15 mouse cellular contexts compared by ENCODE assay signal in the genomic region with DNA sequence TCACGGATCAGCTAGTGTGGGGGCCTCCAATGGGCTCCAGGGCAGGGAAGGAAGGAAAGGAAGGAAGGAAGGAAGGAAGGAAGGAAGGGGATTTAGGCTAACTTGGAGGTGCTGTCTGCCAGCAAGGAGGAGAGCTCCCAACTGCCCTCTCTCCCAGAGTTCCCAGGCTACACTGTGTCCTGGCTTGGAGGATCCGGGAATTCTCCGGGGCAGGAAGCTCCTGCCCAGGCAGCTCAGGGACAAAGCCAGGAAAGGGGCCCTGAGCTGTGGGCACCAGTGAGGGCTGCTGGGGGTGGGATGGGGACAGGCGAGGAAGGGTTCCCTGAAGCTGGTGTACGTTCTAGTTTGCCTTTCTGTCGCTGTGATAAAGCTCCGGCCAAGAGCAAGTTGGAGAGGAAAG. TPM values are rescaled to one million over a fixed set of nuclear protein-coding genes. Genes with fewer than 3 reads are reported as not detected.
DNase-seq lines count a peak whose midpoint lies in the region; ATAC-seq and TF ChIP-seq lines count a peak whose summit lies in the region.
"Had no signal": no experiment of that assay in that cellular context is flagged by ENCODE, and none has a peak within 500 bp of the region (broad histone marks: within the 10 kb centered on the region; RNA-seq: fewer than 3 reads in every experiment).

No protein-coding gene starts in this region.

- H3K9ac ChIP-seq in hindbrain, postnatal 0 days (replicated peaks; ENCODE audit: low read length): no peak overlapping the region
- peak overlapping the region; percentile 13; the same call in 1 of the 2 replicates for H3K9ac ChIP-seq in ES-E14 (ENCODE audit: insufficient read depth, low read depth, low read length, poor library complexity, severe bottlenecking)
- no peak overlapping the region for H3K9ac ChIP-seq in embryonic facial prominence, embryonic 12.5 days
- H3K9ac ChIP-seq in lung, postnatal 0 days (replicated peaks; ENCODE audit: low read depth): no peak overlapping the region
- H3K9ac ChIP-seq: liver, embryonic 15.5 days; midbrain, embryonic 13.5 days; neural tube, embryonic 12.5 days had no signal

- no peaks in the 10 kb centered on the region for H3K9me3 ChIP-seq in hindbrain, embryonic 10.5 days
- no peaks in the 10 kb centered on the region for H3K9me3 ChIP-seq in hindbrain, postnatal 0 days (ENCODE audit: low read length)
- H3K9me3 ChIP-seq in ES-E14 (ENCODE audit: control insufficient read depth, insufficient read depth, low read depth, low read length): no peaks in the 10 kb centered on the region
- no peaks in the 10 kb centered on the region for H3K9me3 ChIP-seq in embryonic facial prominence, embryonic 12.5 days
- H3K9me3 ChIP-seq in lung, postnatal 0 days (ENCODE audit: low read length): no peaks in the 10 kb centered on the region
- H3K9me3 ChIP-seq: liver, embryonic 15.5 days; midbrain, embryonic 13.5 days; neural tube, embryonic 12.5 days had no signal

- H3K27me3 ChIP-seq in hindbrain, embryonic 10.5 days (ENCODE audit: insufficient read depth, poor library complexity, severe bottlenecking): peaks cover 21% of the 10 kb centered on the region
- no peaks in the 10 kb centered on the region for H3K27me3 ChIP-seq in hindbrain, postnatal 0 days (ENCODE audit: insufficient read depth, low read length)
- H3K27me3 ChIP-seq in embryonic facial prominence, embryonic 12.5 days: no peaks in the 10 kb centered on the region
- H3K27me3 ChIP-seq in lung, postnatal 0 days (replicated peaks; ENCODE audit: insufficient read depth, low read length): no peaks in the 10 kb centered on the region
- H3K27me3 ChIP-seq: liver, embryonic 15.5 days had no signal

- H3K4me1 ChIP-seq in hindbrain, embryonic 10.5 days (replicated peaks): peaks cover 53% of the 10 kb centered on the region
- H3K4me1 ChIP-seq in hindbrain, postnatal 0 days (ENCODE audit: insufficient read depth, low read length): peaks cover 11% of the 10 kb centered on the region; the same call in 1 of the 2 replicates
- H3K4me1 ChIP-seq in ES-E14 (ENCODE audit: control insufficient read depth in 2 of 2, insufficient read depth in 2 of 2, low read length in 2 of 2, poor library complexity in 1 of 2): peaks cover 5 to 29% of the 10 kb centered on the region in 2 experiments; a peak in 3 of 4 replicates
- H3K4me1 ChIP-seq in embryonic facial prominence, embryonic 12.5 days: peaks cover 41% of the 10 kb centered on the region
- H3K4me1 ChIP-seq in lung, postnatal 0 days (ENCODE audit: insufficient read depth, low read depth, low read length): peaks cover 26% of the 10 kb centered on the region

- ATAC-seq in hindbrain, postnatal 0 days: no peak
- no peak for ATAC-seq in embryonic facial prominence, embryonic 12.5 days (ENCODE audit: insufficient number of reproducible peaks, insufficient read depth, low FRiP score, low TSS enrichment)
- peak; percentile 65 for ATAC-seq in lung, postnatal 0 days
- ATAC-seq: midbrain, embryonic 13.5 days had no signal

- DNase-seq in hindbrain, embryonic 10.5 days (ENCODE audit: low spot score): no peak
- no peak for DNase-seq in hindbrain, postnatal 0 days (ENCODE audit: low spot score)
- DNase-seq in ES-E14 (ENCODE audit: low read depth, low spot score): no peak
- peak; percentile 57 for DNase-seq in lung, postnatal 0 days (ENCODE audit: low spot score)
- DNase-seq in adrenal gland, postnatal 4 days (ENCODE audit: low spot score in 2 of 2): no peak
- no peak for DNase-seq in spleen, adult 18-20 months
- DNase-seq: adrenal gland, postnatal 14 days; cerebellum, adult 18-20 months; gastrocnemius, postnatal 10 days; right cerebral cortex, adult 18-20 months; thymus, postnatal 4 days had no signal

- H3K27ac ChIP-seq in hindbrain, embryonic 10.5 days: peak overlapping the region; percentile 66
- no peak overlapping the region for H3K27ac ChIP-seq in hindbrain, postnatal 0 days
- no peak overlapping the region for H3K27ac ChIP-seq in ES-E14 (ENCODE audit: insufficient read depth, low read depth, low read length, poor library complexity, severe bottlenecking)
- 0 out of 2 replicates have a peak overlapping the region, but pooled peaks have one; percentile 11 for H3K27ac ChIP-seq in embryonic facial prominence, embryonic 12.5 days
- H3K27ac ChIP-seq in lung, postnatal 0 days (ENCODE audit: low read length): peak overlapping the region; percentile 77
- H3K27ac ChIP-seq: liver, embryonic 15.5 days; midbrain, embryonic 13.5 days; neural tube, embryonic 12.5 days had no signal

- H3K4me2 ChIP-seq in hindbrain, postnatal 0 days (ENCODE audit: low read depth, low read length): no peak overlapping the region
- no peak overlapping the region for H3K4me2 ChIP-seq in embryonic facial prominence, embryonic 12.5 days (replicated peaks)
- no peak overlapping the region for H3K4me2 ChIP-seq in lung, postnatal 0 days (replicated peaks; ENCODE audit: low read depth, low read length)
- H3K4me2 ChIP-seq: liver, embryonic 15.5 days; midbrain, embryonic 13.5 days; neural tube, embryonic 12.5 days had no signal

- 77% methylated on average over 7 of the region's 7 CpGs for WGBS in hindbrain, embryonic 10.5 days
- WGBS in hindbrain, postnatal 0 days: 74% methylated on average over 7 of the region's 7 CpGs
- WGBS in embryonic facial prominence, embryonic 12.5 days: 67% methylated on average over 7 of the region's 7 CpGs
- 25% methylated on average over 7 of the region's 7 CpGs for WGBS in lung, postnatal 0 days

- in situ Hi-C loops in ES-E14 (cut with MboI; ENCODE audit: low sequenced_read_pairs in 2 of 2, unreplicated experiment in 2 of 2): no loop called here

- no peak overlapping the region for H3K4me3 ChIP-seq in hindbrain, embryonic 10.5 days
- no peak overlapping the region for H3K4me3 ChIP-seq in hindbrain, postnatal 0 days (ENCODE audit: low read length)
- no peak overlapping the region for H3K4me3 ChIP-seq in ES-E14 (ENCODE audit: insufficient read depth in 1 of 2, low read depth in 1 of 2, low read length in 2 of 2, poor library complexity in 1 of 2, severe bottlenecking in 1 of 2)
- no peak overlapping the region for H3K4me3 ChIP-seq in embryonic facial prominence, embryonic 12.5 days
- no peak overlapping the region for H3K4me3 ChIP-seq in lung, postnatal 0 days (ENCODE audit: low read depth, low read length)
- H3K4me3 ChIP-seq: liver, embryonic 15.5 days; midbrain, embryonic 13.5 days; neural tube, embryonic 12.5 days had no signal

- peak; percentile 55; the same call in 1 of the 2 replicates for TF ChIP-seq EP300 in lung, postnatal 0 days (IDR thresholded peaks at IDR 0.05)

- H3K36me3 ChIP-seq in hindbrain, embryonic 10.5 days: no peaks in the 10 kb centered on the region
- no peaks in the 10 kb centered on the region for H3K36me3 ChIP-seq in hindbrain, postnatal 0 days (ENCODE audit: insufficient read depth, low read length)
- no peaks in the 10 kb centered on the region; the same call in 1 of the 2 replicates for H3K36me3 ChIP-seq in ES-E14 (ENCODE audit: control insufficient read depth, insufficient read depth, low read length, poor library complexity, severe bottlenecking)
- H3K36me3 ChIP-seq in embryonic facial prominence, embryonic 12.5 days: no peaks in the 10 kb centered on the region
- no peaks in the 10 kb centered on the region for H3K36me3 ChIP-seq in lung, postnatal 0 days (ENCODE audit: insufficient read depth, low read length)
- H3K36me3 ChIP-seq: liver, embryonic 15.5 days; midbrain, embryonic 13.5 days; neural tube, embryonic 12.5 days had no signal

- TF ChIP-seq CTCF in hindbrain, postnatal 0 days (IDR thresholded peaks at IDR 0.05; ENCODE audit: low read depth): no peak
- TF ChIP-seq CTCF in lung, postnatal 0 days (IDR thresholded peaks at IDR 0.05): no peak

TF ChIP-seq in ES-E14, 5 proteins besides CTCF, POLR2A, EP300 and RAD21:
- TF ChIP-seq ZNF384 (IDR thresholded peaks at IDR 0.05; ENCODE audit: low read depth, low read length) (no peak), MAFK (IDR thresholded peaks at IDR 0.05; ENCODE audit: insufficient read depth, low read depth, low read length) (no peak), ZC3H11A (IDR thresholded peaks at IDR 0.05; ENCODE audit: borderline replicate concordance, low read depth, low read length) (no peak), CHD2 (IDR thresholded peaks at IDR 0.05; ENCODE audit: low read depth, low read length) (no peak), HCFC1 (IDR thresholded peaks at IDR 0.05; ENCODE audit: borderline replicate concordance, insufficient read depth, low read length) (no peak)

RNA-seq across cellular contexts. Expression of a gene that starts 7.7 kb away (rescaled TPM):
- 2.9 and 6.6 TPM in 2 replicates for polyA plus RNA-seq in hindbrain, embryonic 10.5 days (2016; fragmentation: Nextera tagmentation; extraction: Ambion mirVana)
- total RNA-seq in hindbrain, postnatal 0 days (2014; rRNA removed): 62.9 and 70.8 TPM in 2 replicates
- polyA plus RNA-seq in hindbrain, postnatal 0 days (2015; fragmentation: Nextera tagmentation; extraction: Ambion mirVana): 4.0 and 4.2 TPM in 2 replicates
- total RNA-seq in ES-E14 (2012; rRNA removed): 36.4 and 53.2 TPM in 2 replicates
- 4.5 and 4.9 TPM in 2 replicates for polyA plus RNA-seq in embryonic facial prominence, embryonic 12.5 days (2016; fragmentation: Nextera tagmentation; extraction: Ambion mirVana)
- 3.8 and 4.0 TPM in 2 replicates for polyA plus RNA-seq in lung, postnatal 0 days (2015; fragmentation: Nextera tagmentation; extraction: Ambion mirVana)
- total RNA-seq in adrenal gland, postnatal 4 days (2021): 10 to 100 TPM; 43.8 to 46.4 TPM

RNA-seq across cellular contexts. Expression of a gene that starts 20.6 kb away (rescaled TPM):
- polyA plus RNA-seq in hindbrain, embryonic 10.5 days (2016; fragmentation: Nextera tagmentation; extraction: Ambion mirVana): 1.8 and 2.0 TPM in 2 replicates
- total RNA-seq in hindbrain, postnatal 0 days (2014; rRNA removed): 2.3 and 4.0 TPM in 2 replicates
- polyA plus RNA-seq in hindbrain, postnatal 0 days (2015; fragmentation: Nextera tagmentation; extraction: Ambion mirVana): 0.58 TPM in 2 replicates
- total RNA-seq in ES-E14 (2012; rRNA removed): 44.1 and 74.5 TPM in 2 replicates
- 3.2 and 3.4 TPM in 2 replicates for polyA plus RNA-seq in embryonic facial prominence, embryonic 12.5 days (2016; fragmentation: Nextera tagmentation; extraction: Ambion mirVana)
- 3.6 and 3.9 TPM in 2 replicates for polyA plus RNA-seq in lung, postnatal 0 days (2015; fragmentation: Nextera tagmentation; extraction: Ambion mirVana)
- total RNA-seq in adrenal gland, postnatal 4 days (2021): 10 to 100 TPM; 13.6 to 19.4 TPM

Comparison
In these comparisons a context has a peak if more than half of its experiments do, and no peak if none do; other contexts are left out.
1. H3K27ac ChIP-seq: peak in hindbrain, embryonic 10.5 days (single experiment), embryonic facial prominence, embryonic 12.5 days (single experiment) and lung, postnatal 0 days (single experiment); none in hindbrain, postnatal 0 days (single experiment) and ES-E14 (single experiment).